Mouse (Mus musculus) stomach, embryonic 14.5 days (tissue): ENCODE measurements around the gene Ckmt2. TPM values are rescaled to one million over a fixed set of nuclear protein-coding genes. Genes with fewer than 3 reads are reported as not detected.

Experiments
- polyA plus RNA-seq: library from polyadenylated mRNA; unstranded; fragments of >200 nt; fragmentation: Nextera tagmentation; extraction: Ambion mirVana; gene quantifications from 2 replicates; pipeline ENCODE4 v1.2.1, GENCODE M21; 2014

Ckmt2 gene
- polyA plus RNA-seq, 1 experiment from 2014 or later = not detected

Other genes with a start within 250 kb of the Ckmt2 start
- gene Acot12, start 135.4 kb downstream of the Ckmt2 start, polyA plus RNA-seq = not detected in 2 replicates
- 32.0 and 32.3 TPM in 2 replicates for gene Zcchc9, start 69.2 kb downstream of the Ckmt2 start, polyA plus RNA-seq